Mouse (Mus musculus): ENCODE measurements around the gene Tbc1d22a. TPM values are rescaled to one million over a fixed set of nuclear protein-coding genes. Genes with fewer than 3 reads are reported as not detected.

Gene Tbc1d22a
- polyA plus RNA-seq, 1 experiment = 19.5 TPM

- Histone ChIP-seq H3K27me3 (ENCODE audit: control insufficient read depth, insufficient read depth, low read length) (no peaks in the 10 kb centered on the region), H3K4me3 (ENCODE audit: control insufficient read depth, low read depth, low read length) (no peak overlapping the region), H3K27ac (ENCODE audit: control insufficient read depth, insufficient read depth, low read depth, low read length) (no peak overlapping the region), H3K4me1 (ENCODE audit: control insufficient read depth, insufficient read depth, low read length) (no peaks in the 10 kb centered on the region), H3K36me3 (ENCODE audit: control insufficient read depth, insufficient read depth, low read length) (no peaks in the 10 kb centered on the region)
- TF ChIP-seq CTCF (IDR thresholded peaks at IDR 0.05; ENCODE audit: control insufficient read depth, insufficient read depth, insufficient replicate concordance, low read depth, low read length) = no peak
These were observed 171.2 kb downstream of the Tbc1d22a start for GRCm38 (mm10) chr15:86385436-86385835.

GRCm38 (mm10) chr15:86386325-86386724 is 172.1 kb downstream of the Tbc1d22a start:
- H3K27me3 ChIP-seq (ENCODE audit: control insufficient read depth, insufficient read depth, low read length) = no peaks in the 10 kb centered on the region
- TF ChIP-seq CTCF (IDR thresholded peaks at IDR 0.05; ENCODE audit: control insufficient read depth, insufficient read depth, insufficient replicate concordance, low read depth, low read length) = no peak
- no peak for TF ChIP-seq POLR2A (IDR thresholded peaks at IDR 0.05; ENCODE audit: control insufficient read depth, low read depth, low read length)
- H3K4me1 ChIP-seq (ENCODE audit: control insufficient read depth, insufficient read depth, low read length) = no peaks in the 10 kb centered on the region
- H3K36me3 ChIP-seq (ENCODE audit: control insufficient read depth, insufficient read depth, low read length) = no peaks in the 10 kb centered on the region
- no peak overlapping the region for H3K27ac ChIP-seq (ENCODE audit: control insufficient read depth, insufficient read depth, low read depth, low read length)
- no peak overlapping the region for H3K4me3 ChIP-seq (ENCODE audit: control insufficient read depth, low read depth, low read length)

- H3K27me3 ChIP-seq (ENCODE audit: control insufficient read depth, insufficient read depth, low read length) = no peaks in the 10 kb centered on the region
- no peak overlapping the region for H3K4me3 ChIP-seq (ENCODE audit: control insufficient read depth, low read depth, low read length)
- H3K4me1 ChIP-seq (ENCODE audit: control insufficient read depth, insufficient read depth, low read length) = no peaks in the 10 kb centered on the region
- no peaks in the 10 kb centered on the region for H3K36me3 ChIP-seq (ENCODE audit: control insufficient read depth, insufficient read depth, low read length)
- no peak for TF ChIP-seq POLR2A (IDR thresholded peaks at IDR 0.05; ENCODE audit: control insufficient read depth, low read depth, low read length)
- no peak for TF ChIP-seq CTCF (IDR thresholded peaks at IDR 0.05; ENCODE audit: control insufficient read depth, insufficient read depth, insufficient replicate concordance, low read depth, low read length)
- no peak overlapping the region for H3K27ac ChIP-seq (ENCODE audit: control insufficient read depth, insufficient read depth, low read depth, low read length)
These were observed 174.3 kb downstream of the Tbc1d22a start for GRCm38 (mm10) chr15:86388597-86388996.

GRCm38 (mm10) chr15:86404866-86405265 is 190.6 kb downstream of the Tbc1d22a start:
- H3K27ac ChIP-seq (ENCODE audit: control insufficient read depth, insufficient read depth, low read depth, low read length) = no peak overlapping the region
- no peak for TF ChIP-seq CTCF (IDR thresholded peaks at IDR 0.05; ENCODE audit: control insufficient read depth, insufficient read depth, insufficient replicate concordance, low read depth, low read length)
- no peak for TF ChIP-seq POLR2A (IDR thresholded peaks at IDR 0.05; ENCODE audit: control insufficient read depth, low read depth, low read length)
- no peaks in the 10 kb centered on the region for H3K4me1 ChIP-seq (ENCODE audit: control insufficient read depth, insufficient read depth, low read length)
- no peaks in the 10 kb centered on the region for H3K27me3 ChIP-seq (ENCODE audit: control insufficient read depth, insufficient read depth, low read length)
- H3K4me3 ChIP-seq (ENCODE audit: control insufficient read depth, low read depth, low read length) = no peak overlapping the region
- H3K36me3 ChIP-seq (ENCODE audit: control insufficient read depth, insufficient read depth, low read length) = no peaks in the 10 kb centered on the region

GRCm38 (mm10) chr15:86405527-86405926 is 191.3 kb downstream of the Tbc1d22a start:
- TF ChIP-seq CTCF (IDR thresholded peaks at IDR 0.05; ENCODE audit: control insufficient read depth, insufficient read depth, insufficient replicate concordance, low read depth, low read length) = peak; percentile 79; the same call in 1 of the 2 replicates
- no peak for TF ChIP-seq POLR2A (IDR thresholded peaks at IDR 0.05; ENCODE audit: control insufficient read depth, low read depth, low read length)
- H3K36me3 ChIP-seq (ENCODE audit: control insufficient read depth, insufficient read depth, low read length) = no peaks in the 10 kb centered on the region
- no peaks in the 10 kb centered on the region for H3K4me1 ChIP-seq (ENCODE audit: control insufficient read depth, insufficient read depth, low read length)
- H3K27ac ChIP-seq (ENCODE audit: control insufficient read depth, insufficient read depth, low read depth, low read length) = no peak overlapping the region
- no peaks in the 10 kb centered on the region for H3K27me3 ChIP-seq (ENCODE audit: control insufficient read depth, insufficient read depth, low read length)
- no peak overlapping the region for H3K4me3 ChIP-seq (ENCODE audit: control insufficient read depth, low read depth, low read length)

- Histone ChIP-seq H3K27me3 (ENCODE audit: control insufficient read depth, insufficient read depth, low read length) (no peaks in the 10 kb centered on the region), H3K27ac (ENCODE audit: control insufficient read depth, insufficient read depth, low read depth, low read length) (no peak overlapping the region)
- TF ChIP-seq CTCF (IDR thresholded peaks at IDR 0.05; ENCODE audit: control insufficient read depth, insufficient read depth, insufficient replicate concordance, low read depth, low read length) (0 out of 2 replicates have a peak, but pooled peaks have one; percentile 1), POLR2A (IDR thresholded peaks at IDR 0.05; ENCODE audit: control insufficient read depth, low read depth, low read length) (no peak)
These were observed 195.1 kb downstream of the Tbc1d22a start for GRCm38 (mm10) chr15:86409352-86409751.

GRCm38 (mm10) chr15:86411532-86412080 is 197.3 kb downstream of the Tbc1d22a start:
- H3K4me3 ChIP-seq (ENCODE audit: control insufficient read depth, low read depth, low read length) = no peak overlapping the region
- no peak overlapping the region for H3K27ac ChIP-seq (ENCODE audit: control insufficient read depth, insufficient read depth, low read depth, low read length)
- TF ChIP-seq POLR2A (IDR thresholded peaks at IDR 0.05; ENCODE audit: control insufficient read depth, low read depth, low read length) (no peak), CTCF (IDR thresholded peaks at IDR 0.05; ENCODE audit: control insufficient read depth, insufficient read depth, insufficient replicate concordance, low read depth, low read length) (no peak)
- no peaks in the 10 kb centered on the region; the same call in 1 of the 2 replicates for H3K4me1 ChIP-seq (ENCODE audit: control insufficient read depth, insufficient read depth, low read length)
- H3K36me3 ChIP-seq (ENCODE audit: control insufficient read depth, insufficient read depth, low read length) = no peaks in the 10 kb centered on the region
- no peaks in the 10 kb centered on the region for H3K27me3 ChIP-seq (ENCODE audit: control insufficient read depth, insufficient read depth, low read length)

More at GRCm38 (mm10) chr15:86409352-86409751, 195.1 kb downstream of the Tbc1d22a start:
- Histone ChIP-seq H3K4me1 (ENCODE audit: control insufficient read depth, insufficient read depth, low read length) (no peaks in the 10 kb centered on the region; the same call in 1 of the 2 replicates), H3K36me3 (ENCODE audit: control insufficient read depth, insufficient read depth, low read length) (no peaks in the 10 kb centered on the region), H3K4me3 (ENCODE audit: control insufficient read depth, low read depth, low read length) (no peak overlapping the region)

All from testis, adult 2 months (tissue).